Mouse (Mus musculus): Measurements from ENCODE around the gene Olfr628.
"Not testable (repeated sequence)": the region's sequence is repeated elsewhere in the genome, so short reads cannot be mapped to it uniquely, and the experiment has no call there.

Olfr628 gene

DNA sequence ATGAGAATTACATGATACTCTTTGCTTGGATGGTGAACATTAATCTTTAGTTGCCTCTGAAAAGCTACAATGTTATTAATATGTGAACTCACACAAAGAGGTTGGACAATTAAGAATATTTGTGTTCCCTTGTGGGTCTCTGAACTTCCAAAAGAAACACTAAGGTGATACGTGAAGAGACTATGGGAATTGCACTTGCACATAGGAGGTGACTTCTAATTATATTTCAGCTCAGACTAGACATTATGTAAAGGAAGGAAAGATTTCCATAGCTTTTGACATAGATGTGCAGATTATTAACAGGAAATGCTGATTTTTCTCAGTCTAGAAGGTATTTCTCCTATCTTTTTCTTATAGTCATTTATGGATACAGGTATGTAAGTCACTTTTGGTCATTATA, at the start of gene Olfr628:
TSS of gene Olfr628 (plus strand) at position 301 of the 400 bp plus-strand sequence.
- no peak for DNase-seq

DNA sequence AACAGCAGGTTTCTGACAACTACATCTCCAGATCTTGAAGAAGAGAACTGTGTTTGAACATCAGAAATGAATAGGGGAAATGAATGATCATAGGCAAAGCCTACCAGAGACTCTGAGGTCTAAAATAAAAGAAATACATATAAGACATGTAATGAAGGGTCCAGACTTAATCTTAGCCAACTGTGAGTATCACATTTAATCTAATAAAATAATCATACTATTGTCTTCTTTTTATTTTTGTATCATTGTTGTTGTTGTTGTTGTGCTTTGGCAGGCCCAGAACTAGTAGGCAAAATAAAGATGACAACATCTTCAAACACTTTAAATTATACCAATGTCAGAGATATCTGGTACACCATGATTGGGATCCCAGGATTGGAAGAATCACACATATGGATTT, 47.8 kb upstream of the Olfr628 start, which contains the start of gene Olfr625-ps1:
TSS of gene Olfr625-ps1 (plus strand) at position 301 of the 400 bp plus-strand sequence.
- DNase-seq: no peak

DNA sequence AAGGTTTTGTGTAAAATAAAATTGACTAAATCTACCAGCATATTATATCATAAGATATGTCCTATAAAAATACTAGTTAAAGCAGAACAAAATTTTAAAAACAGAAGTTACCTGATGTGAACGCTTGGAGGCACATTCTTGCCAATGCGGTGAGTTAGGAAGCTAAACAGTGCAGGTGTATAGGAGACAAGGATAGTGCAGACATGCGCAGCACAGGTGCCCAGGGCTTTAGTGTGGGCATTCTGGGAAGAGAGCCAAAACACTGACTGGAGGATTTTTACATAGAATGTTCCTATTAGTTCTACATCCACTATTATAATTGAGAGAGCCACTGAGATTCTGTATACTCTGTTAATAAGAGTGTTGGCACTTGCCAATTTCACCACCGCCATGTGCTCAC, 30.7 kb upstream of the Olfr628 start:
- DNase-seq: no peak

DNA sequence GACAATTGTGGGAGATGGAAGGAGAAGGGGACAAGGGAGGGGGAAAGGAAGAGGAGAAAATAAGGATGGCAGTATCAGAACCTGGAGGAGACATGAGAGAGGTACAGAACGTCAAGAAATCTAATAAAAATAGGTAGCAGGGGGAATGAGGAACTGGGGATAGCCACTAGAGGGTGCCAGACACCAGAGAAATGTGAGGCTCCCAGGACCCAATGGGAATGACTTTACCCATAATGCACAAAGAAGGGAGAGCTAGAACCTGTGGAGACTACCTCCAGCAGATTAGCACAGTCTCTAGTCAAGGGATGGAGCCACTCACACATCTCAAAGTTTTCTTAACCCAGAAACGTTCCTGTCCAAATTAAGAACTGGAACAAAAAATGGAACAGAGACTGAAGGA, 18.1 kb upstream of the Olfr628 start:
- DNase-seq: no peak

DNA sequence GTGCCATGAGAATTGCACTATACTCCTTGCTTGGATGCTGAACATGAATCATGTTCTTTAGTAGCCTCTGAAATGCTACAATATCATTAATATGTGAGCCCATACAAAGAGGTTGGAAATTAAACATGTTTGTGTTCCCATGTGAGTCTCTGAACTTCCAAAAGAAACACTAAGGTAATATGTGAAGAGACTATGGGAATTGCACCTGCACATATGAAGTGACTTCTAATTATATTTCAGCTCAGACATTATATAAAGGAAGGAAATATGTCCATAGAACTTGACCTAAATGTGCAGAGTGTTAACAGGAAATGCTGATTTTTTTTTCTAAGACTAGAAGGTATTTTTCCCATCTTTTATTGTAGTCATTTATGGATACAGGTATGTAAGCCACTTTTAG, 15.8 kb upstream of the Olfr628 start, which contains the start of gene Olfr243:
TSS of gene Olfr243 (plus strand) at position 301 of the 400 bp plus-strand sequence.
- DNase-seq: no peak

DNA sequence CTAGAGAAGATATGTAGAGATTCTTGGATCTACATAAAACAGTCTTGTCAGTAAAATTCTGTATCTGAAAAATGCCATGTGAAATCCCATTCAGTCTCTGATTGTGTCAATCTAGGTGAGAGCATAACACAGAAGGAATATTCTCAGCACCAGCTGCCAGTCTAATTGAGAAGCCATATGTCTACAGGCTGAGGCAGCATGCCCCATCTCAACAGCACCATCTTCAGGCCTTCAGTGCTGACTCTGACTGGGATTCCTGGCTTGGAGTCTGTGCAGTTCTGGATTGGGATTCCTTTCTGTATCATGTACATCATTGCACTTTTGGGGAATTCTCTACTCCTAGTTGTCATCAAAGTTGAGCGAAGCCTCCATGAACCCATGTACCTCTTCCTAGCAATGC, 13.8 kb upstream of the Olfr628 start:
- DNase-seq: peak; percentile 12

DNA sequence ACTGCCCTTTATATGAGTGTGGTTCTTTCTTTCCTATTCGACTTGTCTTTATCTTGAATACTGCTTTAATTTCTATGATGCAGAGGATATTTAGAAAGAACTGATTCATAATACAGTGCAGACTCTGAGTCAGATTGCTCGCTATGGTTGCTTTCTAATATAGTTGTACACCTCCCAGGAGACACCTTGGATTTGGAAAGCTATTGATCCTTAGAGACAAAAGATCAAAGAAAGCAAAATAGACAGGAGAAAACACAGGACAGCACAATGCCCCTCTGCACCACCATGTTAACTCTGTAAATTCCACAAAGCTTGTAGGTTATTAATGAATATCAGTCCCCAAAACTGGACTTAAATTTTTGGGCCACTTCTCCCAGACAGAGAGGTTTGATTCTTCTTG, 14.7 kb downstream of the Olfr628 start, which contains the start of gene Olfr629:
TSS of gene Olfr629 (minus strand) at position 101 of the 400 bp plus-strand sequence.
- DNase-seq: no peak

DNA sequence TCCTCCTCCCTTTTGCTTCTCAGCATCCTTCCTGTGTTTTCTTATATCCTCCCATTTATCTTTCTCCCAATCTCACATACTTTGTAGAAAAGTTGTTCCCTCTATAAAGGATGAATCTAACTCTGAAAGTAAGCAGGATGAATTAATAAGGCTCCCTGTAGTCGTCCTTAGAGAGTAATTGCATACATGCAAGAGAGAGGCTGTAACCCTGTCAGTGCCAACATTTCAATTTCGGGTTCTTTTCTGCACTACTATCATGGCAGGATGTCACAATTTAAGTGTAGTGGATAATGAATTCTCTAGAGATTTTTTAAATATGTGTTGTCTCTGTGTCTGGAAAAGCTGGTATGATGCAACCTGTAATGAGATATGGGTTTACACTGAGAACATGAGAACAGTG, 27.1 kb downstream of the Olfr628 start, which contains the start of gene Olfr630:
TSS of gene Olfr630 (minus strand) at position 101 of the 400 bp plus-strand sequence.
- DNase-seq: no peak

DNA sequence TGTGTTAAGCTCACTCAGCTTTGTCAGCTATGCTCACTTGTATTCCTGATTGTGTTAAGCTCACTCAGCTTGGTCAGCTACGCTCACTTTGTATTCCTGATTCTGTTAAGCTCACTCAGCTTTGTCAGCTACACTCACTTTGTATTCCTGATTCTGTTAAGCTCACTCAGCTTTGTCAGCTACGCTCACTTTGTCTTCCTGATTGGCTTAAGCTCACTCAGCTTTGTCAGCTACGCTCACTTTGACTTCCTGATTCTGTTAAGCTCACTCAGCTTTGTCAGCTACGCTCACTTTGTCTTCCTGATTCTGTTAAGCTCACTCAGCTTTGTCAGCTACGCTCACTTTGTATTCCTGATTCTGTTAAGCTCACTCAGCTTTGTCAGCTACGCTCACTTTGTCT, 32.0 kb downstream of the Olfr628 start:
- DNase-seq: not testable (repeated sequence)

DNA sequence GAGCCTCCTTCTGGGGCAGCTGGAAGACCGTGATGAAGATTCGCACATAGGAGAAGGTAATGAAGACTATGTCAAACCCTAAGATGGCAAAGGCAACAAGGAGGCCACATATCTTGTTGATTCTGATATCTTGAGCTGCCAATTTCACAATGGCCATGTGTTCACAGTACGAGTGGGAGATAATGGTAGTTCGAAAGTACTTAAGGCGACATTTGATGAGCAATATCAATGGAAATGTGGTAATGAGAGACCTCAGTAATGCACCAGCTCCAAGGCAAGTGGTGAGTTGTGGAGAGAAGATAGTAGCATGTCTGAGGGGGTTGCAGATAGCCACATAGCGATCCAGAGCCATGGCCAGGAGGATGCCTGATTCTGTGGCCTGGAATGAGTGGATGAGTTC, 37.5 kb downstream of the Olfr628 start:
- not testable (repeated sequence) for DNase-seq

DNA sequence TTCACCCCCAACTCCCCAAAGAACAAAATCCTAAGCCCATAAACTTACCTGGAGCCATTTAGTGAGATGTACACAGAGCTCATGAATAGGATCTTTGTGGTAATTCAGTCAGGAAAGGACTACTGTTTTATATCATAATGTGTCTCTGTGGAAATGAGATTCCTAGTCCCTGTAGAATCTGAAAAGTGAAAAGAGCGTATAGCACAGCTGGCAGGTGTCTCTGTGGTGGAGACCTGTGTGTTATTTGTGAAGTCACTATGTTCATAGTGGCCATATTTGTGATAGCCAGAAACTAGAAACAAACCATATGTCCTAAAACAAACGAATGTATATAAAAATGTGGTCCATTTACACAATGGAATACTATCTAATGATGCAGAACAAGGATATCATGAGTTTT, 41.3 kb downstream of the Olfr628 start, which contains the start of gene Olfr69:
TSS of gene Olfr69 (minus strand) at position 101 of the 400 bp plus-strand sequence.
- DNase-seq: no peak

DNA sequence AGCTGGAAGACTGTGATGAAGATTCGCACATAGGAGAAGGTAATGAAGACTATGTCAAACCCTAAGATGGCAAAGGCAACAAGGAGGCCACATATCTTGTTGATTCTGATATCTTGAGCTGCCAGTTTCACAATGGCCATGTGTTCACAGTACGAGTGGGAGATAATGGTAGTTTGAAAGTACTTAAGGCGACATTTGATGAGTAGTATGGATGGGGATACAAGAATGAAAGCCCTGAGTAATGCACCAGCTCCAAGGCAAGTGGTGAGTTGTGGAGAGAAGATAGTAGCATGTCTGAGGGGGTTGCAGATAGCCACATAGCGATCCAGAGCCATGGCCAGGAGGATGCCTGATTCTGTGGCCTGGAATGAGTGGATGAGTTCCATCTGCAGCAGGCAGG, 47.5 kb downstream of the Olfr628 start:
- not testable (repeated sequence) for DNase-seq

DNA sequence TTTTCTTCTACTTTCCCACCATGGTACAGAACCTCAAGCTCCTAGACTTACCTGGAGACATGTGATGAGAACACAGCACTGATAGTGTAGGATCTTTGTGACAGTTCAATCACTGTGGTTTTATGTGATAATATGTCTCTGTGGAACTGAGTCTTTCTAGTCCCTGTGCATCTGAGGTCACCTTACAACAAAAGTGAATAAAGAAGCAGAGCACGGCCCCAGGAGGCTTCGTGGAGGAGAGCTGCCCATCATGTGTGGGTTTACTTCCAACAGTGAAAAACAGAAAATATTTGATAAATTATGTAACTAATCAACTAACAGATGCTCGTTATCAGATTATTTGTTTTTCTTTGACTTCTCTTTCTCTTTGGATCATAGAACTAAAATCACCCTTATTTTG, 49.4 kb downstream of the Olfr628 start, which contains the start of gene Olfr68:
TSS of gene Olfr68 (minus strand) at position 101 of the 400 bp plus-strand sequence.
- DNase-seq: no peak
